Mouse (Mus musculus): ENCODE data around the gene Ptprs. TPM values are rescaled to one million over a fixed set of nuclear protein-coding genes. Genes with fewer than 3 reads are reported as not detected.

Gene Ptprs
- polyA plus RNA-seq, 1 experiment from 2014 or later: 44.7 TPM

GRCm38 (mm10) chr17:56474831-56475581 lies 1.3 kb downstream of the Ptprs start:
- H3K27ac ChIP-seq: no peak overlapping the region
- TF ChIP-seq CTCF (IDR thresholded peaks at IDR 0.05; ENCODE audit: low read depth): no peak
- H3K36me3 ChIP-seq (ENCODE audit: insufficient read depth, low read length): no peaks in the 10 kb centered on the region
- DNase-seq (ENCODE audit: low spot score) (peak; percentile 82), ATAC-seq (replicated peaks; ENCODE audit: low FRiP score, low read depth) (no peak)
- peak overlapping the region; percentile 64 for H3K4me3 ChIP-seq (replicated peaks; ENCODE audit: low read depth, low read length)
- H3K9me3 ChIP-seq (replicated peaks; ENCODE audit: low read length): no peaks in the 10 kb centered on the region
- peak overlapping the region; percentile 99 for H3K4me2 ChIP-seq (ENCODE audit: low read length)
- peaks cover 44% of the 10 kb centered on the region for H3K4me1 ChIP-seq (replicated peaks; ENCODE audit: insufficient read depth, low read length)
- 1% methylated on average over 24 of the region's 24 CpGs for WGBS
- H3K27me3 ChIP-seq (ENCODE audit: insufficient read depth, low read length): peaks cover 12% of the 10 kb centered on the region; the same call in 1 of the 2 replicates
- H3K9ac ChIP-seq (ENCODE audit: low read depth, low read length): peak overlapping the region; percentile 80

- WGBS: 5% methylated on average over 32 of the region's 32 CpGs
- TF ChIP-seq CTCF (IDR thresholded peaks at IDR 0.05; ENCODE audit: low read depth): no peak
- DNase-seq (ENCODE audit: low spot score): no peak
- peaks cover 12% of the 10 kb centered on the region; the same call in 1 of the 2 replicates for H3K27me3 ChIP-seq (ENCODE audit: insufficient read depth, low read length)
- peaks cover 51% of the 10 kb centered on the region for H3K4me1 ChIP-seq (replicated peaks; ENCODE audit: insufficient read depth, low read length)
- no peak overlapping the region for H3K27ac ChIP-seq
- peak overlapping the region; percentile 99 for H3K4me2 ChIP-seq (ENCODE audit: low read length)
- H3K4me3 ChIP-seq (replicated peaks; ENCODE audit: low read depth, low read length): peak overlapping the region; percentile 64
- no peaks in the 10 kb centered on the region for H3K9me3 ChIP-seq (replicated peaks; ENCODE audit: low read length)
- H3K36me3 ChIP-seq (ENCODE audit: insufficient read depth, low read length): no peaks in the 10 kb centered on the region
- ATAC-seq (replicated peaks; ENCODE audit: low FRiP score, low read depth): no peak
- H3K9ac ChIP-seq (ENCODE audit: low read depth, low read length): peak overlapping the region; percentile 80
These were observed 1.9 kb downstream of the Ptprs start for GRCm38 (mm10) chr17:56474311-56474830.

- Histone ChIP-seq H3K4me3 (replicated peaks; ENCODE audit: low read depth, low read length) (peak overlapping the region; percentile 64), H3K9me3 (replicated peaks; ENCODE audit: low read length) (no peaks in the 10 kb centered on the region), H3K4me2 (ENCODE audit: low read length) (peak overlapping the region; percentile 99), H3K27me3 (ENCODE audit: insufficient read depth, low read length) (peaks cover 12% of the 10 kb centered on the region; the same call in 1 of the 2 replicates), H3K36me3 (ENCODE audit: insufficient read depth, low read length) (no peaks in the 10 kb centered on the region), H3K27ac (no peak overlapping the region), H3K9ac (ENCODE audit: low read depth, low read length) (peak overlapping the region; percentile 80), H3K4me1 (replicated peaks; ENCODE audit: insufficient read depth, low read length) (peaks cover 52% of the 10 kb centered on the region)
- no peak for TF ChIP-seq CTCF (IDR thresholded peaks at IDR 0.05; ENCODE audit: low read depth)
- DNase-seq (ENCODE audit: low spot score): no peak
- no peak for ATAC-seq (replicated peaks; ENCODE audit: low FRiP score, low read depth)
- 3% methylated on average over 11 of the region's 11 CpGs for WGBS
These were observed 2.7 kb downstream of the Ptprs start for GRCm38 (mm10) chr17:56473611-56473905.

- H3K9me3 ChIP-seq (replicated peaks; ENCODE audit: low read length): no peaks in the 10 kb centered on the region
- WGBS: 3% methylated on average over 49 of the region's 50 CpGs
- H3K27ac ChIP-seq: no peak overlapping the region
- peak overlapping the region; percentile 99 for H3K4me2 ChIP-seq (ENCODE audit: low read length)
- peak overlapping the region; percentile 31; the same call in 1 of the 2 replicates for H3K9ac ChIP-seq (ENCODE audit: low read depth, low read length)
- H3K4me1 ChIP-seq (replicated peaks; ENCODE audit: insufficient read depth, low read length): peaks cover 56% of the 10 kb centered on the region
- H3K4me3 ChIP-seq (replicated peaks; ENCODE audit: low read depth, low read length): peak overlapping the region; percentile 64
- H3K27me3 ChIP-seq (ENCODE audit: insufficient read depth, low read length): peaks cover 12% of the 10 kb centered on the region; the same call in 1 of the 2 replicates
- H3K36me3 ChIP-seq (ENCODE audit: insufficient read depth, low read length): no peaks in the 10 kb centered on the region
- TF ChIP-seq CTCF (IDR thresholded peaks at IDR 0.05; ENCODE audit: low read depth): peak; percentile 50; the same call in 1 of the 2 replicates
- ATAC-seq (replicated peaks; ENCODE audit: low FRiP score, low read depth): no peak; the same call in 1 of the 2 replicates
- peak; percentile 78 for DNase-seq (ENCODE audit: low spot score)
These were observed 3.3 kb downstream of the Ptprs start for GRCm38 (mm10) chr17:56472733-56473610.

- DNase-seq (ENCODE audit: low spot score): no peak
- WGBS: 24% methylated on average over 16 of the region's 16 CpGs
- Histone ChIP-seq H3K9me3 (replicated peaks; ENCODE audit: low read length) (no peaks in the 10 kb centered on the region), H3K27me3 (ENCODE audit: insufficient read depth, low read length) (peaks cover 12% of the 10 kb centered on the region; the same call in 1 of the 2 replicates), H3K36me3 (ENCODE audit: insufficient read depth, low read length) (no peaks in the 10 kb centered on the region), H3K27ac (no peak overlapping the region), H3K4me2 (ENCODE audit: low read length) (peak overlapping the region; percentile 99), H3K9ac (ENCODE audit: low read depth, low read length) (no peak overlapping the region), H3K4me1 (replicated peaks; ENCODE audit: insufficient read depth, low read length) (peaks cover 62% of the 10 kb centered on the region), H3K4me3 (replicated peaks; ENCODE audit: low read depth, low read length) (no peak overlapping the region)
- ATAC-seq (replicated peaks; ENCODE audit: low FRiP score, low read depth): no peak
- no peak for TF ChIP-seq CTCF (IDR thresholded peaks at IDR 0.05; ENCODE audit: low read depth)
These were observed 4.2 kb downstream of the Ptprs start for GRCm38 (mm10) chr17:56472121-56472520.

GRCm38 (mm10) chr17:56471136-56471535 lies 5.1 kb downstream of the Ptprs start:
- no peak overlapping the region for H3K27ac ChIP-seq
- H3K4me1 ChIP-seq (replicated peaks; ENCODE audit: insufficient read depth, low read length): peaks cover 66% of the 10 kb centered on the region
- H3K4me2 ChIP-seq (ENCODE audit: low read length): no peak overlapping the region
- H3K9ac ChIP-seq (ENCODE audit: low read depth, low read length): no peak overlapping the region
- H3K9me3 ChIP-seq (replicated peaks; ENCODE audit: low read length): no peaks in the 10 kb centered on the region
- DNase-seq (ENCODE audit: low spot score): no peak
- peaks cover 12% of the 10 kb centered on the region; the same call in 1 of the 2 replicates for H3K27me3 ChIP-seq (ENCODE audit: insufficient read depth, low read length)
- ATAC-seq (replicated peaks; ENCODE audit: low FRiP score, low read depth): no peak
- WGBS: 83% methylated on average over 5 of the region's 5 CpGs
- H3K36me3 ChIP-seq (ENCODE audit: insufficient read depth, low read length): no peaks in the 10 kb centered on the region
- TF ChIP-seq CTCF (IDR thresholded peaks at IDR 0.05; ENCODE audit: low read depth): no peak
- H3K4me3 ChIP-seq (replicated peaks; ENCODE audit: low read depth, low read length): no peak overlapping the region
